Mouse (Mus musculus): Measurements from ENCODE around the gene Uso1.
A peak's percentile ranks its signal among the peaks of the same experiment; 100 is the strongest.

The Uso1 gene

DNA sequence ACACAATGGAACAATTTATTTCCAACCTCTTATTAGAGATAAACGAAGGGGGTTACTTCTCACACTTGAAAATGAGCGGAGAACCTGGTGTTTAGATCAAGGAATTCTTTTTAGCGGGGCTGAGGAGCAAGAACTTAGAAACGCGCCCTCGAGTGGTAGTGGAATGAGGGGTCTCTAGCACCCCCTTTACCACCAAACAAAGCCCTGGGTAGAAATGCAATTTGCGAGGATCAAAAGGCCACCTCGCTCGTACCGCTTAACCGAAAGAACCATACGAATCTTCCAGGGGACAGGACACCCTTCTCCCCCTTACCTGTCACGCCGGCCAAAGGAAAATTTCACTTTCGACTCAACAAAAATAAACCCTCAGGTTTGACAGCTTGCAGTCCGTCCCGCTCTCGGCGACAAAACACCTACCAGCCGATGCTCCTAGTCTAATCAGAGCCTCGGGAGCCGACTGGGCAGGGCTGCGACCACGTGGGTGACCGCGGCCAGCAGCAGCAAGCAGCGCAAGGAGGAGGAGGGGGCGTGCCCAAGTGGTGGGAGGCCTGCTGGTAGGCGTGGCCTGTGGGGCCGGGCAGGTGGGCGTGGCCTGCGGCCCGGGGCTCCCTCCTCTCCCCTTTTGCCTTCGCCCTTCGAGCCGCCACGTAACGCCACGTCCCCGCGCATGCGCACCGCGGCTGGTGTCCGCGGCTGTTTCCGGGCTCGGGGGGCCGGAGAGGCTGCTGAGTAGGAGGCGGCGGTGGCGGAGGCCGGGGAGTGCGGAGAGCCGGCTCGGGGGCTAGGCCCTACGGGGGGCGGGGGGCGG is at the start of gene Uso1:
TSS of gene Uso1 (plus strand) at position 700 of the 808 bp plus-strand sequence.
- DNase-seq (ENCODE audit: low spot score), result peak; percentile 99

DNA sequence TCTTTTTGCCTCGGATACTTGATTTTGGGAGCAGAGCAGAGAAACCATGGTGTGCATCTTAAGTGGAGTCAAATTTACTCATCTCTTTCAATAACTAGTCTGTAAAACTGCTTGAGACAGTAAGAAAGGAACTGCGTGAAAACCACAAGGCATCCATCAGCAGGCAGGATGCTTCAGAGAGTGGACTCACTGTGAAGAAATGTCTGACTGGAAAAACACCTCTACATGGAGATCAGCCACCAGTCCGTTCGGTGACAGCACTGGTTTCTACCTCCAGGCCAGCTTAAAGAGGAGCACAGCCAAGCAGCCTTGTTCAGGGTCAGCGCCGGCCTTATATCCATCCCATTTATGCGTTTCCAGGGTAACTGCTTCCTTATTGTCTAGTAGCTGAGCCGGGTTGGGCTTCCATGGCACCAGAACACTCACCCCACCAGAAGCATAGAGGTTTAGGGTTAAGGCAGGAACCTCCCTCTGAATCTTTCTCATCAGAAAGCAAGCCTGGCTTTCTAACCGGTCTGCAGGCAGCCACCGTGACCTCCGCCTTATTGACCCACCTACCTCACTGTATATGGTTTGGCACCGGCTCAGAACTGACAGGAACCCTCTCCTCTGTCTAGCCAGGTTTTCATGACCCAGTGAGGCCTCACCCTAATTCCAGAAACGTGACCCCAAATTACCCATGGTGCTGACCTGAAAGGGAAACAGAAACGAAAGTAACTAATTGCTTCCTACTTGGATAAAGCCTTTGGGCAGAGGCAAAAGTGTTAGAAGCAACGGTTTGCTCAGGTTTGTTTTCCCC is 44.3 kb upstream of the Uso1 start:
- no peak for DNase-seq (ENCODE audit: low spot score)

- DNase-seq (ENCODE audit: low spot score), result no peak
Observed at GRCm38 (mm10) chr5:92094062-92094415, 43.7 kb upstream of the Uso1 start.

GRCm38 (mm10) chr5:92096786-92097185 is 41.0 kb upstream of the Uso1 start:
- DNase-seq (ENCODE audit: low spot score), result no peak

DNA sequence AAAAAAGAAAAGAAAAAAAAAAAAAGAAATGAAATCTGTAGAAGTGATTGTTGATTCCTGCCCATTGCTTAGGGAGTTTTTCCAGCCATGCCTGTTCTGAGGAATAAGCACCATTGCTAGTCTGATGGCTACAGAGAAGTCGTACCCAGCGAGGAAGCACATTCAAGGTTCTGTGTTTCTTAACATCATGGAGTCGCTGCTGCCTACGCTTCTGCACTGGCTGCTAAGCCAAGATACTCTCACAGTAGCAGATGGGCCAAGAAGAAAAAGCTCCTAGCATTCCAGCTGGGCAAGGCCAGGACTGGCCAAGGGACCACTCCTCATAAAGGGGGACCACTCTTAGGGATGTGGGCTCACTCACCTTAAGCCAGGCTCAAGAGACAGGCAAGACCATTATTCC is 40.0 kb upstream of the Uso1 start:
- no peak for DNase-seq (ENCODE audit: low spot score)

DNA sequence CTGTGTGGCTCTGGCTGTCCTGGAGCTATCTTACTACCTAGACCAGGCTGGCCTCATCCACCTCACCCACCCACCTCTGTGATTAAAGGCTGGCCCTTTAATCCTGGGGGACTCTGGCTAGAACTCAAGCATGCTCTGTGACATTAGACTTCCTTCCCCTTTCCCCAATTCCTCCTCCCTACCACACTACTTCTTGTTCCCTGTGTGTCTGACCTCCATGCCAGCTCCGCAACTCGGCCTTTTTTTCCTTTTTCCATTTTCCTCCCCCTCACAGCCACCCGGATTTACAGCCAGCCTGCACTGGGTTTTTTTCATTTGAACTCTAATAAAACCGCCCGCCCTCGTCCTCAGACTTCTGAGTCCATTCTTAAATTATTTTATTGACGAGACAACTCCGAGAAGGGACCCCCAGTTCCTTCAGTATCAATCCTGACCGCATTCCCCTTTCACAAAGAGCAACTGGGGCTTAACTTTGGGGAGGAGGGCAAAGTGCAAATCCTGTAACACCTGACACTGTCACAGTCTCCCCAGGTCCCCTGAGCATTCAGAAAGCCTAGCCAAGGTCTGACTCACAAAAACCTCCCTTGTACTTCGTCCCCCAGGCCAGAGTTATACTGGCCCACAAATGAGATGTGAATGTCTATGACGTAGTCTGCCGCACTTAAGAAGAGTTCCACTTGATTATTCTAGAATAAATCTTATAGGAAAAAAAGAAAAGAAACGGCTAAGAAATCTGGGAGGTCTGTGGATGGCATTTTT is 39.2 kb upstream of the Uso1 start:
- no peak for DNase-seq (ENCODE audit: low spot score)

DNA sequence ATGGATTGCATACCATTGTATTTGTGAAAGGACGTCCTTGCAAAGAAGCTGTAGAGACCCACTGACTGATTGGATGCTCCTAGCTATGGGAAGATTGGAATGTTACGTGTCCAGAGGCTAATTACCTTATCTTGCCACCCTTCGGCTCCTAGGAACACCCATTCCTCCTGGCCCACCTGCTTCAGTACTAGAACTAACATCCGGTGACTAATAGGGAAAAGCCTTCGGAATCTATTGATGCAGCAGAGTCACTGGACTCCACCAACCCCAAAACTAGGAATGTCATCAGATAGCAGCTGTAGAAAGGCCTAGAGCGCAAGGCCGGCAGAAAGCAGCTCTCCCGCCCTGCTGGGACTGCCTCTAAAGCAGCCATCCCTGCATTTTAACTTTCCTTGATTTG is 36.1 kb upstream of the Uso1 start:
- DNase-seq (ENCODE audit: low spot score), result no peak

DNA sequence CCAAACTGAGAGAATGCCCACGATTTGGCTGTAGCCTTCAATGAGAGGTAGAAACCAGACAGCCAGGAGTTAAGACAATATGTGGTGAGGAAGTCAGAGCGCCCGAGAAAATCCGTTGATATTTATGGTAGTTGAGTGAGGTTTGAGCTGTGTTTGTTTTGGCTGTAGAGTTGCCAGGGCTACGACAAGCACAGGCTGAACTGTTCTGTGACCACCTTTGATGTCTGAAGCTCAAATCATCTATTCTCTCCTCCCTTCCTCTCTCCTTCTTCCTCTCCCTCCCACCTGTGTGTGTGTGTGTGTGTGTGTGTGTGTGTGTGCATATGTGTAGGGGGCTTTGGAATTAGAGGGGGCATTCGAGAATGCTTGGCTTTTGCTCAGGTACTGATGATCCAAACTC is 34.7 kb upstream of the Uso1 start:
- DNase-seq (ENCODE audit: low spot score), result no peak

DNA sequence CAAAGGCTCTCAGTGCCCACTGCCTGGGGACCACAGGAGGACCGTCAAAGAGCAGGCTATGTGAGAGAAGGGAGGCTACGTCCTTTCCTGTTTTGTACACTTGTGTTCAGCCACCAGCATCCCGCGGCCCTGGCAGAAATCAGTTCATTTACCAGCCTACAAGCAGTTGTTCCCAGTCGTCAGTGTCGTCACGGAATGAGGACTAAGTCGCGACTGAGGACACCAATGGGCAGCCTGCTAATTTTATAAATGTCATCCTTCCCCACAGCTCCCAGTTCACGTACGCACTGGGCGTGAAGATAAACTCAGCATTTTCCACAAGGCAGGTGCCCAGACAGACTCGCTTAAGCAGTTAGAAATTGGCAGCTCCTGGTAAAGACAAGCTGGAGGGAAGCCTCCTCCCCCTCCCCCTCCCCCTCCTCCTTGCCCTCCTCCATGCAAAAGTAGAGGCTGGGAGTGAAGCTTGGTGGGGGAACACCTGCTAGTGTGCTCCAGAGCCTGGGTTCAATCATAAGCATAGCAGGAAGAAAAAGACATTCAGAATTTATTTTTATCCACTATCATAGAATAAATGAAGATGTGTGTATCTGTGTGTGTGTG is 33.8 kb upstream of the Uso1 start:
- no peak for DNase-seq (ENCODE audit: low spot score)

- DNase-seq (ENCODE audit: low spot score), result no peak
Observed at GRCm38 (mm10) chr5:92106327-92107125, 31.2 kb upstream of the Uso1 start.

DNA sequence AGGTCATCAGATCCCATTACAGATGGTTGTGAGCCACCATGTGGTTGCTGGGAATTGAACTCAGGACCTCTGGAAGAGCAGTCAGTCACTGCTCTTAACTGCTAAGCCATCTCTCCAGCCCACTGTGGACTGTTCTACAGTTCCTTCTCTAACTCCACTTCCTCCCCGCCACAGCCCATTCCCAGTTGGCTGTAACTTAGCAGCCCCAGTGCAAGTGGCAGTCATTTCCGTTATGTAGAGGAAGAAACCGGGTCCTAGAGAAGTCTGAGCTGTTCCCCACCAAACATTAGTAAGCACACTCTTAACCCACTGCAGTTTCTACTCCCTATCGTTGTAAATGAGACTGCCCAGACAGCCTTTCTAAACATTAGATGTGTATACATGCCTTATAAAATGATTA is 30.5 kb upstream of the Uso1 start:
- no peak for DNase-seq (ENCODE audit: low spot score)

DNA sequence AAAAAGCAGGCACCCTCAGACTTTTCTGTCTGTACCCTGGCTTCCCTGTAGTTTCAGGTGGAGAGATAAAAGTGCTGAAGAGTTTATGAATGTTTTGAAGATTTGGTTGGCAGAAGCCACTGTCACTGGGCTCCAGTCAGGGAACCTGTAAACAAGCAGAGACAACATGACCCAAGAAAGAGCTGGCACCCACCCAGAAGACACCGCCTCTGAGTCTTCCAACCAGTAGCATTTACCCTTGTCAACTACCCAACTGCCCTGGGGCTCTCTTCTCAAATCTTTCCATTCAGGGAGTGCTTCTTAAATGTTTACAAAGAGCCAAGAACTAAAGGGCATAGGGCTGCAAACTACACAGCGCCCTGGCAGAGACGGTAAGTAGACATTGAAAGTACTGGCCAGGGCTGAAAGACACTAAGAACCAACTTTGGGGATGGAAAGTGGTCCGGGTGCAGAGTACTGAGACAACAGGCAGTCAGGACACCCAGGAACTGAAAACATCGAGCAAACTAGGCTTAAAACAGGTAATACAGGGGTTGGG is 26.9 kb upstream of the Uso1 start:
- DNase-seq (ENCODE audit: low spot score), result no peak

GRCm38 (mm10) chr5:92112175-92112574 is 25.6 kb upstream of the Uso1 start:
- DNase-seq (ENCODE audit: low spot score), result no peak

DNA sequence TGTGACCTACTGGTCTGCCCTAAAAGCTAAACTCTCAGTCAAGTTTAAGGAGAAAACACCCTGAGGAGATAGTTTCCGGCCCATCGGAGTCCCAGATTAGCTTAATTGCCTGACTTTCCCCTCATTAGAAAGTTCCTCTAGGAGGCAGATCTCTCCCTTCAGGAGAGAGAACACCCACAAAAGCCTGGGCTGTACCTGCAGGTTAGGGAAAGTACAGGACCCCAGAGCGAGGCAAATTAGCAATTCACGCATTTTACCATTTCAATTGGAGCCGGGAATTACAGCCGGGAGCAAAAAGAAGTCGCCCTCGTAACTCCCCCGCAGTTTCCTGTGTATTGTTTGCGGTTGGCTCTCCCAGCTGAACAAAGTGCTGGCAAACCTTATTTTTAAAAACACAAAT is 25.2 kb upstream of the Uso1 start:
- DNase-seq (ENCODE audit: low spot score), result peak; percentile 24

- no peak for DNase-seq (ENCODE audit: low spot score)
Observed at GRCm38 (mm10) chr5:92113484-92113883, 24.3 kb upstream of the Uso1 start.

DNA sequence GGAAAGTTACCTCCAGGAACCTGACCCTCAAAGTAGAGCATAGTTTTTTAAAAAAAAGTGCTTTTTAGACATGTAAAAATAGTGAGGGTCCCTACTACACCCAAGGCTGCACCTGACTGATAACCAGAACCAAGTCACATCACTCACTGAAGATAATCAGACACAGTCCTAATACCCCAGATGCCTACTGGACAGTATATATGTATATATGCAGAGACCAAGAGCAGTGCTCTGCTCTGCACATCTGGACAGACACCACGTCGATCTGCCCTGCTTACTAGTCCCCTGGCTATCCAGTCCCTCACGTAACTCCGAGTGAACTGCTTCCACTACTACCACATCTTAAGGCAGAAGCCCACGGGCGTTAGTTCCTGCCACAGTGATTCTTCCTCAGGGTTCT is 23.5 kb upstream of the Uso1 start:
- DNase-seq (ENCODE audit: low spot score), result no peak

- DNase-seq (ENCODE audit: low spot score), result no peak
Observed at GRCm38 (mm10) chr5:92114939-92115338, 22.8 kb upstream of the Uso1 start.

DNA sequence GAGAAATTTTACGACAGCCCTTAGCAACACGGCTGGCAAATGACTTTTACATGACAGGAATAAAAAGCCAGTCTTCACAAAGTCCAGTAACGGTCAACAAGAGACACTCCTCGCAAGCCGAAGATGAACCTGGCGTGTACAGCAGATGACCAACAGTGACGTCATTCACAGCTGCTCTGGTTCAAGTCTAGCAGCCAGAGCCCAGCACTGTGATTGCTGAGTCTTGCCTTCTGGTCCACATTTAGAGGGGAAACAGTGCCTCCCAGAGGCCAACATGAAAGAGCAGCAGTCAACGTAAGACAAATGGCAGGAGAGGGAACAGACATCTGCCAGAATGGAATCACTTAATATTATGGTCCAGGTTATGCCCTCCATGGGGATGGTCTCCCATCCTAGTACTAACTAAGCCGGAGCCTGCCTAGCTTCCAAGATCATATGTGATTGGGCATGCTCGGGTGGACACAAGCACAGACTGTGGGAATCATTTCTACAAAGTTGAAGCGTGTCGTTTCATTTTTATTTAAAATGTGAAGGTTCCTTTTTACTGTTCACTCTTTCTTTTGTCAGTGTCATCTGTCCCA is 19.8 kb upstream of the Uso1 start:
- DNase-seq (ENCODE audit: low spot score), result peak; percentile 69

GRCm38 (mm10) chr5:92121636-92122035 is 16.1 kb upstream of the Uso1 start:
- no peak for DNase-seq (ENCODE audit: low spot score)

DNA sequence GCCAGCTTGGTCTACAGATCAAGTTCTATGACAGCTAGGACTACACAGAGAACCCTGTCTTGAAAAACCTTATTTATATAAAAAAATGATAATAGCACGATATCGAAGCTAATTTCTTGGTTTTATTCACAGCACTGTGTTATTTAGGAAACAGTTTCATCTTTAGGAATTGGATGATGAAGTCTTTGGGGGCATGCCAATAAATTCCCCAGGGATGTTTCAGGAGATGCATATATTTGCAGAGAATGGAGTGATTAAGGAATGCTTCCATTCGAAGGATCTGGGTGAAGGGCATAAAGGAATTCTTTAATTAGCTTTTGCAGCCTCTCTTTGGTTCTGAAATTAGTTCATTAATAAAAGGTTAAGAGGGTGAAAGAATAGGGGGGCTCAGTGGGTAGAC is 12.3 kb upstream of the Uso1 start:
- DNase-seq (ENCODE audit: low spot score), result no peak

- DNase-seq (ENCODE audit: low spot score), result no peak
Observed at GRCm38 (mm10) chr5:92127141-92127625, 10.6 kb upstream of the Uso1 start.

All from retina, embryonic 14.5 days (tissue).